Mouse (Mus musculus) testis, adult 2 months (tissue): ENCODE measurements at regions not wholly inside any gene's neighbourhood (a gene's known extent, or its start where the extent isn't known, plus 50 kb on each side); places are given as distances from the start of the nearest gene placed in this dataset.

Experiments used
- H3K27ac ChIP-seq: fragments of 200-500 bp; 2 replicates; pipeline ENCODE4 v1.5.1; 2012; ENCODE audit warnings: low read depth, low read length; ENCODE audit not compliant: control insufficient read depth, insufficient read depth
- H3K27me3 ChIP-seq: fragments of 200-500 bp; 2 replicates; pipeline ENCODE4 v1.6.1; 2012; ENCODE audit warnings: mild to moderate bottlenecking, low read length, moderate library complexity; ENCODE audit not compliant: control insufficient read depth, insufficient read depth
- H3K36me3 ChIP-seq: fragments of 200-500 bp; 2 replicates; pipeline ENCODE4 v1.6.1; 2012; ENCODE audit warnings: mild to moderate bottlenecking, low read length; ENCODE audit not compliant: control insufficient read depth, insufficient read depth
- H3K4me1 ChIP-seq: fragments of 200-500 bp; 2 replicates; pipeline ENCODE4 v1.6.1; 2012; ENCODE audit warnings: low read length; ENCODE audit not compliant: control insufficient read depth, insufficient read depth
- H3K4me3 ChIP-seq: fragments of 200-500 bp; 2 replicates; pipeline ENCODE4 v1.5.1; 2012; ENCODE audit warnings: low read depth, mild to moderate bottlenecking, low read length, moderate library complexity, mixed read lengths; ENCODE audit not compliant: control insufficient read depth
- CTCF ChIP-seq: fragments of 200-500 bp; IDR thresholded peaks from 2 replicates; pipeline ENCODE4 v1.5.1; 2012; ENCODE audit warnings: low read depth, mild to moderate bottlenecking, inconsistent platforms, low read length, moderate library complexity; ENCODE audit not compliant: control insufficient read depth, insufficient read depth, insufficient replicate concordance
- POLR2A ChIP-seq: fragments of 200-500 bp; IDR thresholded peaks from 2 replicates; pipeline ENCODE4 v1.6.1; 2012; ENCODE audit warnings: low read depth, mild to moderate bottlenecking, inconsistent platforms, low read length, moderate library complexity; ENCODE audit not compliant: control insufficient read depth

GRCm38 (mm10) chr5:118329143-118329542 lies 84.1 kb downstream of the 2410131K14Rik start:
- Histone ChIP-seq H3K27me3 (peaks cover 4% of the 10 kb centered on the region), H3K4me1 (peaks cover 19% of the 10 kb centered on the region), H3K27ac (no peak overlapping the region), H3K4me3 (no peak overlapping the region), H3K36me3 (no peaks in the 10 kb centered on the region)
- TF ChIP-seq POLR2A (no peak), CTCF (no peak)

DNA sequence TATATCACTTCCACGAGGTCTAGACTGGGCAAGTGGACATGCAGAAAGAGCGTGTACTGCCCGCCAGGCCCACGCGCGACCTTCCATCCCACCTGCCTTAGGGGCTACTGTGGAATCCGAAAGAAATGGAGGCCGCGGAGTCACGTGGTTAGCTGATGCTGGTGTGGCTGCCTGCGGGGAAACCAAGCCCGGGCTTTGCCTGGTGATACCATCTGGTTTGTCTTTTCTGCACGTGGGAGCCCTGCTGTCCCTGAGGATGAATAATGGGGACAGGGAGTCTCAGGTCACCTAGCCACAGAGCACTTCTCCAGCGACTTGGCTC lies 86.2 kb downstream of the 2410131K14Rik start:
- Histone ChIP-seq H3K27me3 (peaks cover 4% of the 10 kb centered on the region), H3K27ac (no peak overlapping the region), H3K4me1 (peaks cover 19% of the 10 kb centered on the region), H3K4me3 (peak overlapping the region; percentile 53), H3K36me3 (no peaks in the 10 kb centered on the region)
- TF ChIP-seq CTCF (no peak), POLR2A (no peak)

DNA sequence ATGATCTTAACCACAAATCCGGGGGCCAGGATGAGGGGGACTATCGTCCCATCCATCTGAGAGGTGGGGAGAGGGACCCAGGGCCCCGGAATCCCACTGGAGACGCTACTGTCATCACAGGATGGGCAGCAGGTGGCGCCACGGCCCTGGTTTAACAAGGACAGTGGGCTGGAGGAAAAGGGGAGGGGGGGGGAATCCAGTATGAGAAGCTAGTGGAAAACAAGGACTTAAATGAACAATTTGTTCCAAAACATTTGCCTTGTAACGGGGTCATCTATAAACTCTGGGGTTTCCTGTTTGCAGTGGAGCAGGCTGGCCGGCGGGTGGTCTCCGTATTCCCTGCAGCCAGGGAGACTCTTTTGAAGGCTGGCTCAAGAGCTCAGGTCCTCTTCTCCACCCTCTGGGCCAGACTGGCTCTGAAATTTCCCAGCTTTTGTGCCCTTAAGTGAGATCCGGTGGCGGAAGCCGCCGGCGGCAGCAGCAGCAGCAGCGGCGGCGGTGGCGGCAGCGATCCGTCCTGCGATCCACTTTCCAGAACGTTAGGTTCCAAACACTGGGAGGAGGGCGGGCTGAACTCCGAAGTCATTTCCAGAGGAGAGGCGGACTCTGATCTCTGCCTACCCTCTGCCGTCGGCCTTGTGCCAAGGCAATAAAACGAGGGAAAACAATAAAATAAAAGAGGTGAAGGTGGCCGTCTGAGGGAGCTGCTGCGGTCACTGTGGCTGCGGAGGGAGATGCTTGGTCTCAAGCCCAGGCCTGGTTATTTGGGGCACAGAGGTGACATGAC lies 86.8 kb downstream of the 2410131K14Rik start:
- no peak overlapping the region for H3K27ac ChIP-seq
- TF ChIP-seq POLR2A (no peak), CTCF (peak; percentile 40; the same call in 1 of the 2 replicates)
- peaks cover 4% of the 10 kb centered on the region for H3K27me3 ChIP-seq
- H3K36me3 ChIP-seq: no peaks in the 10 kb centered on the region
- H3K4me3 ChIP-seq: peak overlapping the region; percentile 53
- H3K4me1 ChIP-seq: peaks cover 18% of the 10 kb centered on the region

DNA sequence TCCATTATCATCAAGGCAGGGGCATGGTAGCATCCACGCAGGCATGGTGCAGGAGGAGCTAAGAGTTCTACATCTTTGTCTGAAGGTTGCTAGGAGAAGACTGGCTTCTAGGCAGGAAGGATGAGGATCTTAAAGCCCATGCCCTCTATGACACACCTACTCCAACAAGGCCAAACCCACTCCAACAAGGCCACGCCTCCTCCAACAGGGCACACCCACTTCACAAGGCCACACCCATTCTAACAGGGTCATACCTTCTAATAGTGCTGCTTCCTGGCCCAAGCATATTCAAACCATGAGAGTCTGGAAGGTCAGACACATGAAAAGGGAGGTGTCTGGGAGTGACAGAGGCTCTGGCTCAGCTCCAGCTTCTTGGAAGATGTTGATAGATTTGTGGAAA lies 89.0 kb downstream of the 2410131K14Rik start:
- Histone ChIP-seq H3K4me1 (peaks cover 11% of the 10 kb centered on the region), H3K4me3 (no peak overlapping the region), H3K27ac (no peak overlapping the region), H3K36me3 (no peaks in the 10 kb centered on the region), H3K27me3 (peaks cover 4% of the 10 kb centered on the region)
- TF ChIP-seq CTCF: no peak
- no peak for TF ChIP-seq POLR2A

- no peak overlapping the region for H3K27ac ChIP-seq
- H3K27me3 ChIP-seq: no peaks in the 10 kb centered on the region
- TF ChIP-seq CTCF (no peak), POLR2A (no peak)
- no peaks in the 10 kb centered on the region for H3K36me3 ChIP-seq
- H3K4me1 ChIP-seq: no peaks in the 10 kb centered on the region
- H3K4me3 ChIP-seq: no peak overlapping the region
Measured at GRCm38 (mm10) chr5:118338186-118338585, 93.2 kb downstream of the 2410131K14Rik start.

DNA sequence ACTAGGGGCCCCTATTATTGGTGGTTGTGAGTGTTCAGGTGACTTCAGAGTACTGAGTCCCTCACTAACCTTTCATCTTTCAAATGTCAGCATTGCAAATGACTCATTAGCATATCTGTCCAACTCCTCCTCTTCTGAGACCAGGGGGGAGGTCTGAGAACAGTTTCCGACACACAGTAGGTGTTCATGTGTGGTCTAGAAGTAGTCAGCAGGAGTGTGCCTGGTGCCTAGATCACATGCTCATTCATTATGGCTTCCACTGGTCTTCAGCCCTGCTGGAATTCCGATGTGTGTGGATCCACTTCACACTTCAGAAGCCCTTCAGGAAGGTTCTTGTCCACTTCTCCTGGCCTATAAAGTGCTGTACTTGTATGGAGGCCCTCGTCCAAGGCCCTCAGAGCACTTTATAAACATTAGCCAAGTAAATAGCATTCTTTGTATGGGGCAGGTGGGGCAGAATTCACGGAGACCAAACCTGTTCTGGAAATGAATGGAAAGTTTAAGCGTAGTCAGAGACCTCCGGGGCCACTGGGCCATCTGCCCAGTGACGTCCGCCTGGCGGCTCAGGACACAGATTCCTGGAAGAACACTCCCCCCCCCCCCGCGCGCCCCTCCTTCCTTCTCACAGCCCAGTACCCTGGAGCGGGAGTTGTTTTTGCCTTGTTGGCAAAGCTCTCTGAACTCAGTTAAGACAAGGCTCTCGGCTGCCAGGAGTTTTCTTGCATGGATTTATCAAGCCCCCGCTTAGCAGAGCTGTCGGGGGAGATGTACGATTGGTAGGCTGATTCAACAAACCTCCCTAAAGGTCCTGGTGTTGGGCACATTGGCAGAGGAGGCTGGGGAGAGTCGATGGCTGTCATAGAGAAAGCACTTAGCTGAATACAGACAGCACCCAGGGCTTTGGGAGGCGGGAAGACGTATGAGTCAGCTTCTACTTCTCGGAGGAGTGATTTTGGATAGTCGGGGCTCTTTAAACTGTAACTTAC lies 94.9 kb downstream of the 2410131K14Rik start:
- Histone ChIP-seq H3K27ac (no peak overlapping the region), H3K36me3 (no peaks in the 10 kb centered on the region), H3K27me3 (no peaks in the 10 kb centered on the region), H3K4me3 (no peak overlapping the region), H3K4me1 (peaks cover 3% of the 10 kb centered on the region; the same call in 1 of the 2 replicates)
- TF ChIP-seq CTCF (no peak), POLR2A (no peak)
